Mouse (Mus musculus) frontal cortex, postnatal 14 days (tissue): ENCODE data around the gene Arfgef2.

Experiments
- DNase-seq, 2 experiments: peaks; one replicate each; pipeline ENCODE4 v3.0.0; 2022; ENCODE audit warnings: low spot score in 2 of 2

The Arfgef2 gene

GRCm38 (mm10) chr2:166805250-166806172 is at the start of gene Arfgef2:
Gene Arfgef2 (plus strand): TSS chr2:166805588.
- peak; percentile 74 to 78 for DNase-seq

DNA sequence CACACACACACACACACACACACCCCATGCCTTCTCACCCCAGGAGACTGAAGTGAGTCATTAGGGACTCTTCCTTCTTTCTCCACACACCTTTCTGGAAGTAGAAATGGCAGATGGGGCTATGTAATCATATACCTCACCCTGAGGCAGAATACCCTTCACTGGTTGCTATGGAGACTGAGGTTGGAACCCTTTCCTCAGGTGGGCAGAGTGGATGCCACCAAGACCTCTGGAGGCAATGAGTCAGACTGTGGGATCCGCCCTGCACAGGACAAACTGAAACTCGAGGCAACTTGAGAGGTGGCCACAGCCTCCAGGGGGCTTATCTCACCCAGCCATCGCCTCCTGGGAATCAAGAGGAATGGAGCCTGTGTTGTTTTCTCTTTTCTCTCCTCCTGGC is 47.4 kb upstream of the Arfgef2 start:
- DNase-seq = no peak

DNA sequence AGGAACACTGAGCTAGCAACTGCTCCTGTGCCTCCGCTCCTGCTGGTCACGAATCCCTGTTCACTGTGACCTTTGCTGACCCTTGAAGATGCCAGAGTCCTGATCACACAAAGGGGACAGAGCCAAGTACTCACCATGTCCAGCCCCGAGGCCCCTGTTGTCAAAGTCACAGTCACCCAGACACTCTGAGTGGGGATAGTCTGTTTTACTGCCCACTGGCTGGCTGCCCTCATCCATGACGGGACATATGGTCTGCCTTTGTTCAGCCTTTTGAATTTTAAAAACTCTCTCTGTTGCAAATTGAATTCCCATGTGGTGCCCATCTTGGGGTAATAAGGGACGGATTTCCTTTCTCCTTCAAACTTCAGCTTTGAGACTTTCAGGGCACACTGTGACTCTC is 41.3 kb upstream of the Arfgef2 start:
- no peak for DNase-seq

GRCm38 (mm10) chr2:166767591-166767990 is 37.8 kb upstream of the Arfgef2 start:
- DNase-seq = no peak

DNA sequence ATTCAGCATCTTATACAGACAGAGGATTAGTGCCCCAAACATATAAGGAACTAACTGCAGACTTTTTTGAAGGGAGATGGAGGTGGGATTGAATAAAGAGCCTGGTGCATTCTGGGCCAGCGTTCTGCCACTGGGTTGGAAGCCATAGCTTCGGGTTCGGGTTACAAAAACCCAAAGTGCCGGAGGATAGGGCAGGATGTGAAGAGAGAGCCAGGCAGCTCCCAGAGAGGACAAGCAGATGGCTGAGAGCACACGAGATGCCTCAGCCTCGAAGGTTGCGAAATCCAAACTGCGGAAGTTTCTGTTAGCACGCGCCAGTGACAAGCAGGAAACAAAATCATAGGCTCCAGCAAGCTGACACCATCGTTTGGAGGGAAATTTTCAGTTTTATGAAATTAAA is 34.0 kb upstream of the Arfgef2 start:
- DNase-seq = no peak

DNA sequence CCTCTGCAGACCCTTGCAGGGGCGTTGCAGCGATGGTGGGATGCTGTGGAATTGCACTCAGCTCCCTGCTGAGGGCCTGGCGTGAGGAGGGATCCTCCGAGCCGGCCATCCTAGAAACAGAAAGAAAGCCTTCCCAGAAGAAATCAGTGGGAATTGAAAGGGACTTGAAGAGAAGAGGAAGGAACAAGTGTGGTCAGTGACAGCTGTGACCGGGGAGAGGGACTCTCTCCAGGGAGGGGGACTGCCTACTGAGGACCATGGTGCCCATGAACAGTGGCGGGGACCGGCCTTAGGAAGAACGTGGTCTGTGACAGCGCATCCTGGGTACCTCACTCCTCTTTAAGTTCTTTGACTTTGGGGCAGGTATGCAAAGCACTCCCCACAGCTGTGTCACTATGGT is 31.8 kb upstream of the Arfgef2 start:
- no peak for DNase-seq

- no peak for DNase-seq
Measured at GRCm38 (mm10) chr2:166774275-166774674, 31.1 kb upstream of the Arfgef2 start.

DNA sequence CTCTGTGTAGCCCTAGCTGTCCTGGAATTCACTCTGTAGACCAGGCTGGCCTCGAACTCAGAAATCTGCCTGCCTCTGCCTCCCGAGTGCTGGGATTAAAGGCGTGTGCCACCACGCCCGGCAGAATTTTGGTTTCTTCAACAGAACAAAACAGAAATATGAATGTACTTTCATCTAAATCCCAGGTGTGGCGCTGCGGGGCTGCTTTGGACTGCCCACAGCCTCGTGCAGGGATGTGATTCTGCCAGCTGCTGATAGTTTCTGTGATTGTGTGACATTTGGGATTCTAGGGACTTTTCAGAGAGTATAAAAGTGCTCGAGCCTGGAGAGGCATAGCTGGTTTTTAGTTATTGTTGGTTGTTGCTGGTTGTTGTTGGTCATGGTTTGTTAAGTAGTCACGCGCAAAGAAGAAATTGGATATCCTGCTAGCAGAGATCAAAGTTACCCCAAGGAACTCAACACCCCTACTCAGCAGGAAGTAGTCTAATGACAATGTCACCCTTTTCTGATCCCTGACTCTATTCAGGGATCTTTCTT is 30.0 kb upstream of the Arfgef2 start:
- DNase-seq = no peak

- DNase-seq = no peak
Measured at GRCm38 (mm10) chr2:166776272-166776671, 29.1 kb upstream of the Arfgef2 start.

DNA sequence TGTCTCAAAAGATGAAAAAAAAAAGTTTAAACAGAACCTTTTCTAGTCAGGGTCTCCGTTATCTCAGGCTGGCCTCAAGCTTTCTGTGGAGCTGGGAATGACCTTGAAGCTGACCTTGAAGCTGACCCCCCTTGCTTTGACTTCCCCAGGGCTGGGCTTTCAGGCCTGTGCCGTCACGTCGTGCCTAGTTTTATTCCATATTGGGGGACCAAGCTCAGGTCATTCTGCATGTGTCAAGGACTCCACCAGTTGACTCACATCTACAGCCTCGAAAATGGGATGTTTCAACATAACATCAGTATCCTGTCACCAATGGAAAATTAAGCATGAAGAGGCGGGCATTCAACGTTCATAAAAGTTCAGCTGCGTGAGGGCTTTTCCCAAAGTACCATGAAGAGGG is 25.4 kb upstream of the Arfgef2 start:
- DNase-seq = no peak

DNA sequence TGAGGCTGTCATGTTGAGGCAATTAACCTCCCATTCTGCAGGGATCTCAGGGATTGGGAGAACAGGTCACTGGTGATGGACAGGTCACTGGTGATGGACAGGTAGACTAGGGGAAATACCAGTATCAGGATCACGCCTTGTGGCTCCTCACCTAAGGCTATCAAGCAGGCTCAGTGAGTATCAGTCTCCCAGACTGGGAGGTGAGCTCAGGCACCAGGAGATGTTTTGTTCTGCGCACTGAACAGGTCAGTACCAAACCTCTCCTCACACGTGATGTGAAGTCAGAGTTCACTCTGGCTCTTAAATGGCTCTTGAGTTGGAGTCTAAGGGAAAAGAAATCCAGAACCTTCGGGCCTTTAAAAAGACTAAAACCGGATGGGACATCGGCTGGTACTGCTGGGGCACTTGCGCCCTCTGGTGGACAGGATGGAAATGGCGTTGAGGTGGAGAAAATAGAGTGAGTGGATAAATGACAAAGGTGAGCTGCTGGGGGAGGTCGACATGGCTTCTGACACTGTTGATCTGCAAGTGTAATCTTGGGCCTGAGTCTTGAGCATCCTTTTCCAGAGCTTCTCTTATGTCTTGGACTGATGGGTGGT is 24.3 kb upstream of the Arfgef2 start:
- DNase-seq = peak; percentile 47 to 79

GRCm38 (mm10) chr2:166784376-166784775 is 21.0 kb upstream of the Arfgef2 start:
- DNase-seq = no peak

DNA sequence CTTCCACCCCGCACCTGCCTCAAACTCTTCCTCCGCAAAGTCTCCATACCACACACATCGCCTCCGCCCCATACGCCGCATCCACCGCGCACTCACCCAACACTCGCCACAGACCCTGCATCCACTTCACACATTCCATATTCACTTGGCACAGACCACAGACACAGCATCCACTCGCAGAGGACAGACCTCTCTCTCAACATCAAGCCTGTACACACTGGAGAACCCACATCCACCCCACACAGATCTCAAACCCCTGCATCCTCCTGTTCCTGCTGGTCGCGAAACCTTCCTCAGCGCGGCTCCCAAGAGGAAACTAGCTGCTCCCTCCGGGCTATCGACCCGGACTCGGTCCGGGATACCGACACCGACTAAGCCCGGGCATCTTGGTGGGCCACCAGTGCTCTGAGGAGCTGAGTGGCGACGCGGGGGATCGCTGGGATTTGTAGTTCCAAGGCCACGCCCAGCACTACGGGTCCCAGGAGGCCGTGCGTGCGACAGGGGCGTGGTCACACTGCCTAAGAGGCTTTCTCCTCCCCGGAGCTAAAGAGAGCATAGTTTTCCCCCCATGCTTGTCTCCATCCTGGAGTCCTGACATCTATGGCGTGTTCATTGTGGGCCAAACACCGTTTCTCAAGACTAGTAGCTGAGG is 18.9 kb upstream of the Arfgef2 start:
- peak; percentile 87 to 89 for DNase-seq

GRCm38 (mm10) chr2:166791738-166792137 is 13.7 kb upstream of the Arfgef2 start:
- DNase-seq = no peak

- DNase-seq = no peak
Measured at GRCm38 (mm10) chr2:166792355-166792754, 13.0 kb upstream of the Arfgef2 start, which contains the start of gene Trp53rkb. Gene Trp53rkb (plus strand): TSS chr2:166792531.

DNA sequence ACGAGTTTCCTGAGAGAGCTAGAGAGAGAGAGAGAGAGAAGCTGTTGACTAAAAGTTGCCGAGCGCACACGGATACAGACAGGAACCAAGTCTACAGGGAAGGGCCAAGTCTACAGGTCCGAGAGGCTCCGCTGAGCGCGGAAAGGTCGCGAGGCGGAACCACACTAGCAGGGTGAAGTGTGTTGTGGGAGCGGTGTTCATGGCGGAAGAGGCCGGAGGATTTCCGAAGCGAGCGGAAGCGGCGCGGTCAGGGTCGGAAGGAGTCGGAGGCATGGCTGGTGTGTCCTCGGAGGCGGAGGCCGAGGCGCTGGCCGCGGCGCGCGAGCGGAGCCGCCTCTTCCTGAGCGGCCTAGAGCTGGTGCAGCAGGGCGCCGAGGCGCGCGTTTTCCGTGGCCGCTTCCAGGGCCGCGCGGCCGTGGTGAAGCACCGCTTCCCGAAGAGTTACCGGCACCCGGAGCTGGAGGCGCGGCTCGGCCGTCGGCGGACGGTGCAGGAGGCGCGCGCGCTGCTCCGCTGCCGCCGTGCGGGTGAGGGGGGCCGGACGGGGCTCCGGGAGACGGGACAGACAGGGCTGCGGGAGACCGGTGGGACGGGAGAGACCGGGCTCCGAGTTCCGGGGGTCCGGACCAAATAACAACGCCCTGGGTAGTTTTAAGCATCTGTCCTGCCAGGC is 11.7 kb upstream of the Arfgef2 start:
- peak; percentile 69 to 74 for DNase-seq

GRCm38 (mm10) chr2:166799615-166800472 is 5.5 kb upstream of the Arfgef2 start:
- DNase-seq = no peak

DNA sequence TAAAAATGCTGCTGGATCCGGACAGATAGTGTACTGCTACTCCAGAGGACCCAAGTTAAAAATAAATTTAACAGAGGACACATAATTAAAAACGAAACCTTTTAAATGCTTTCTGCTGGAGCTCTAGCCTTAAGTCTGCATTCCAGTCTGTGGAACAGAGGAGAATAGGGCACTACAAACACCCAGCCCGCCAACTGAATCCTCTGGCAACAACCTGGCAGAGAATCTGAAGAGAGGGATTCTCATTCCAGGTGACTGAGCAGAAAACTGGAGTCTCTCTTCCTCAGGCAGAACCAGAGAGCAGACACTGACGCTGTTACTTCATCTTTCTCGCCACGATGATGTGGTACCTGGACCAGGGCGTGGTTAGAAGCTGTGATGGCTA is 4.9 kb upstream of the Arfgef2 start:
- no peak for DNase-seq

GRCm38 (mm10) chr2:166801436-166801835 is 4.0 kb upstream of the Arfgef2 start:
- no peak for DNase-seq

DNA sequence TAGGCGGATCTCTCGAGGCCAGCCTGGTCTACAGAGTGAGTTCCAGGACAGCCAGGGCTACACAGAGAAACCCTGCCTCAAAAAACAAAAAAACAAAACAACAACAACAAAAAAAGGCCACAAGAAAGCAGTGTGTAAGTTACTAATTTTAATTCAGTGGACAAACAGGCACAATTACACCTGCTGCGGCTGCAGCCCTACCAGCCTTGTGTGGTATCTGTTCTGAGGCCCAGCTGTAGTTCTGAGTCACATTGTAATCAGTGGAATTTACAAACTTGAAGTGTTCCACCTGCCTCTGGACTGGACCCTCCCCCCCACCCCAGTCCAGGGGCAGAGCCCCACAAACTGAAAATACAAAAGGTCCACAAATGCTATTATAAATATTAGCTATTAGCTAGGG is 2.1 kb upstream of the Arfgef2 start:
- DNase-seq = no peak

- no peak for DNase-seq
Measured at GRCm38 (mm10) chr2:166806173-166806705, 851 bp downstream of the Arfgef2 start.
